Mouse (Mus musculus): ENCODE results near the gene Aspdh. TPM values are rescaled to one million over a fixed set of nuclear protein-coding genes. Genes with fewer than 3 reads are reported as not detected.

Gene Aspdh
- polyA plus RNA-seq, 1 experiment from 2014 or later: 0.62 TPM

DNA sequence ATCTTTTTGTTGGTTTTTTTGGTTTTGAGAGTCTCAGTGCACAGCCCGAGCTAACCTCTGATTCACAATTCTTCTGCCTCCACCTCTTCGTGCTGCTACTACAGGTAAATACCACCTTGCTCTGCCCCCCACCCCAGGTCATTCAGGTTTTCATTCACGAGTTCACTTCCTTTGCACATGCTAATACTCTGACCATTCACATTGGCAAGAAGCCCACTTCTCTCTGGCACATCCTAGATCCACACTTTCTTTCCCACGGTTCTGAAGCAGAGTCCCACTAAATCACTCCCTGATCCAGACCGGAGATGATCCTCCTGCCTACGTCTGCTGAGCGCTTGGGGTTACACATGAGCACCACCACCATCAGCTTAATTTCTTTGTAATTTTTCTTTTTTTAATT lies 29.9 kb downstream of the Aspdh start:
- no peaks in the 10 kb centered on the region for H3K27me3 ChIP-seq
- peak overlapping the region; percentile 82 for H3K4me2 ChIP-seq
- peak overlapping the region; percentile 71; the same call in 1 of the 2 replicates for H3K4me3 ChIP-seq
- ATAC-seq (ENCODE audit: borderline replicate concordance, extremely low read depth, low FRiP score, low TSS enrichment): no peak
- no peaks in the 10 kb centered on the region for H3K9me3 ChIP-seq
- WGBS: 70% methylated on average over 7 of the region's 7 CpGs
- peaks cover 23% of the 10 kb centered on the region for H3K36me3 ChIP-seq
- H3K9ac ChIP-seq: no peak overlapping the region
- no peak overlapping the region for H3K27ac ChIP-seq
- peaks cover 22% of the 10 kb centered on the region for H3K4me1 ChIP-seq

DNA sequence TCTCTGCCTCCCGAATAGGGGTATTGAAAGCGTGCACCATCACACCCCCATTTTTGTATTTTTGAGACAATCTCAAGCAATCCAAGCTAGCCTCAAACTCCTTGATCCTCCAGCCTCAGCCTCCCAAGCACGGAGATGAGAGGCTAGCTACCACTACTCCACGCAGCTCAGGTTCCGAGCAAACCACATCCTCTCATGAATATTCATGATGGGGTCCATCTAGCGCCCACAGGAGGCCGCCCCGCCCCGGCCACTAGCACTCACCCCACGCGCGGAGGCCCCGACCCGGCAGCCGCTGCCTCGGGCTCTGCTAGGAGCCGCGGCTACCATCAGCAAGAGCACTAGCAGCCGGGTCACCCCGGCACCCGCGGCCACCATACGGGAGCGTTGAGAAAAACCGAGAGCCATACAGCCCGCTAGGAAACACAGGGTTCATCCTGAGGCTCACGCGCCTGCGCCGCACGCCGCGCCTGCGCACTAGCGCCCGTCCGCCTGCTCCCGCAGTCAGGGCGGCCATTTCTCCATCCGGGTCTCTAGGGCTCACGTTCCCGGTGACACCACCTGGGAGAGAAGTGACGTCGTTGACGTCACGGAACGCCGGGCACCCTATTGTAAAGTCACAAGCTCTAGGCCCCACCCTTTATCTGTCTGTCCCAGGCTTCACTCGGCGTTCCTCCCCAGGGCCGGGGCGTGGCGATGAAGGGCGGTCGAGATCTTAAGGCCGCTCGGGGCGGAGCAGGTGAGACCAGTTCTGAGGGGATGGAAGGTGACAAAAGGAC lies 31.0 kb downstream of the Aspdh start, which contains the start of the genes Emc10 and Fam71e1:
Gene Emc10 (minus strand): TSS at position 538 of the 779 bp plus-strand sequence.
Gene Fam71e1 (plus strand): TSS at position 590 of the 779 bp plus-strand sequence.
- Histone ChIP-seq H3K9ac (peak within 1 kb of the TSS; percentile 82), H3K4me3 (peak within 1 kb of the TSS; percentile 71), H3K4me2 (peak within 1 kb of the TSS; percentile 82), H3K9me3 (no peaks in the 10 kb centered on the region), H3K4me1 (peaks cover 22% of the 10 kb centered on the region), H3K27ac (peak within 1 kb of the TSS; percentile 92), H3K36me3 (peaks cover 14% of the 10 kb centered on the region), H3K27me3 (0 out of 2 replicates have a peak, but pooled peaks cover 7% of the 10 kb centered on the region)
- WGBS: under 1% methylated on average over 58 of the region's 58 CpGs
- ATAC-seq (ENCODE audit: borderline replicate concordance, extremely low read depth, low FRiP score, low TSS enrichment): peak; percentile 95

DNA sequence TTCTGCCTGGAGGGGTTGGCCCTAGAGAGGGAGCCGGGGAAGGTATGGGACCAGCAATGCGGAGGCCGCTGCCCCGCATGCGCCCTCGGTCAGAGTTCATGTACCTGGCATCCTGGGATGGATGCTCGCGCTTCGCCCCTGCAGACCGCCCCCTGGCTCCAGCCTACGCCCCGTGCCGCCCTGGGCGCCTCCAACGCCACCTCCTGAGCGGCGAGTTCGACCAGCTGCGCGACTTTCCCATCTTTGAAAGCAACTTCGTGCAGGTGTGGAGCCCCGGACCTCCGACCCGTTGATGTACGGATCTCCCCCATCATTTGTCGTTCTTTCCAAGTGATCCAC lies 31.5 kb downstream of the Aspdh start:
- Histone ChIP-seq H3K4me2 (peak overlapping the region; percentile 82), H3K4me3 (peak overlapping the region; percentile 71), H3K27ac (peak overlapping the region; percentile 92), H3K27me3 (0 out of 2 replicates have a peak, but pooled peaks cover 7% of the 10 kb centered on the region), H3K9ac (peak overlapping the region; percentile 48), H3K9me3 (no peaks in the 10 kb centered on the region), H3K36me3 (peaks cover 8% of the 10 kb centered on the region), H3K4me1 (peaks cover 22% of the 10 kb centered on the region)
- peak; percentile 36; the same call in 1 of the 2 replicates for ATAC-seq (ENCODE audit: borderline replicate concordance, extremely low read depth, low FRiP score, low TSS enrichment)
- under 1% methylated on average over 23 of the region's 26 CpGs for WGBS

DNA sequence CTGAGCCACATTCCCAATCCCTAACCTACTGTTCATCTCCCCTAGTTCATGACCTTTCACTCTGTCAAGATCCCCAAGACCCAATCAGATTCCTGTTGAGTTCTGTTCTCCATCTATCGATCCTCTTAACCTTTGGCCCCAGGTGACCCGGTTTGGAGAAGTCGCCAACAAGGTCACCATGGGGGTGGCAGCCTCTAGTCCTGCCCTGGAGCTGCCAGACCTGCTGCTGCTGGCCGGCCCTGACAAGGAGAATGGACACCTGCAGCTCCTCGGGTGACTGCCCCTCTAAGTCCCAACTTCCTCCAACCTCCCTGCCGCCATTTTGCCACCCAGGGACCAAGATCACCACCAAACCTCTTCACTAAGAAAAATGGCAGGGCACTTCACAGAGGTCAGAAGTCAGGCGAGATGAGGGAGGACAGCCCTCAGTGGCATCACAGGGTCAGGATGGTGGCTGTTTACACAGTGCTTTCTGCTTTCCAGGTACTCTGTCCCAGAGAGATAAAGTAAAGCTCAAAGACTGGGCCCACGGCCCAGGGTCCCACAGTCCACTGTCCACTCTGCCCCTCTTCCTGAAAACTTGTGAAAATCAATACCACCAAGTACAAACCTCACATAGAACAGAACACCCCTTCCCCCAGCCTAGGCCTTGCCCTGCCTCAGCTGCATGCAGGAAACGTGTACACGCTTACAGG lies 32.3 kb downstream of the Aspdh start:
- Histone ChIP-seq H3K27me3 (0 out of 2 replicates have a peak, but pooled peaks cover 7% of the 10 kb centered on the region), H3K36me3 (peaks cover under 1% of the 10 kb centered on the region; the same call in 1 of the 2 replicates), H3K9me3 (no peaks in the 10 kb centered on the region), H3K4me2 (peak overlapping the region; percentile 82), H3K27ac (no peak overlapping the region), H3K9ac (no peak overlapping the region), H3K4me1 (peaks cover 22% of the 10 kb centered on the region), H3K4me3 (peak overlapping the region; percentile 71)
- 68% methylated on average over 10 of the region's 10 CpGs for WGBS
- ATAC-seq (ENCODE audit: borderline replicate concordance, extremely low read depth, low FRiP score, low TSS enrichment): no peak

DNA sequence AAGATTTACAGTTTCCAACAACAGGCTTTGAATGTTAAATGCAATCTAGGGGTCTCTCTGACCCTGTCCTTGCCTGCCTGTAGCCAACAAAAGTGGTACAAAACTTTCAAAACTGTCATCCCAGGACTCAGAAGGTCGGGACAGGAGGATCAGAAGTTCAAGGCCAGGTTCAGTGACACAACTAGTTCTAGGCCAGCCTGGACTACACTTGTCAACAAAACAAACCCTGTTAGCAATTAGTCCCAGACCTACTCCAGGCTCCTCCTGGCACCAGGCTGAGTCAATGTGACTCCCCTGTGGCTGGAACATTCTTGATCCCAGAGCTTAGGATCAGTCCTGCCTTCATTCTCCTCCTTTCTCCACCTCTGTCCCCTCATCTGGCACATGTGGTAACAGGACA lies 33.7 kb downstream of the Aspdh start:
- H3K9me3 ChIP-seq: no peaks in the 10 kb centered on the region
- no peak overlapping the region for H3K4me2 ChIP-seq
- H3K27me3 ChIP-seq: 0 out of 2 replicates have a peak, but pooled peaks cover 7% of the 10 kb centered on the region
- no peak overlapping the region for H3K4me3 ChIP-seq
- H3K36me3 ChIP-seq: no peaks in the 10 kb centered on the region
- ATAC-seq (ENCODE audit: borderline replicate concordance, extremely low read depth, low FRiP score, low TSS enrichment): no peak
- 74% methylated on average over 1 of the region's 1 CpGs for WGBS
- H3K9ac ChIP-seq: no peak overlapping the region
- H3K27ac ChIP-seq: no peak overlapping the region
- peaks cover 22% of the 10 kb centered on the region for H3K4me1 ChIP-seq

GRCm38 (mm10) chr7:44500046-44500445 lies 34.9 kb downstream of the Aspdh start:
- Histone ChIP-seq H3K36me3 (no peaks in the 10 kb centered on the region), H3K27ac (no peak overlapping the region), H3K9ac (no peak overlapping the region), H3K4me2 (no peak overlapping the region), H3K9me3 (no peaks in the 10 kb centered on the region), H3K4me1 (peaks cover 16% of the 10 kb centered on the region), H3K27me3 (0 out of 2 replicates have a peak, but pooled peaks cover 7% of the 10 kb centered on the region), H3K4me3 (no peak overlapping the region)
- 50% methylated on average over 16 of the region's 20 CpGs for WGBS
- no peak for ATAC-seq (ENCODE audit: borderline replicate concordance, extremely low read depth, low FRiP score, low TSS enrichment)

- Histone ChIP-seq H3K9me3 (no peaks in the 10 kb centered on the region), H3K27ac (no peak overlapping the region), H3K27me3 (0 out of 2 replicates have a peak, but pooled peaks cover 7% of the 10 kb centered on the region), H3K36me3 (no peaks in the 10 kb centered on the region), H3K4me1 (peaks cover 8% of the 10 kb centered on the region; the same call in 1 of the 2 replicates), H3K4me2 (no peak overlapping the region), H3K9ac (no peak overlapping the region), H3K4me3 (no peak overlapping the region)
- WGBS: 30% methylated on average over 5 of the region's 5 CpGs
- peak; percentile 33; the same call in 1 of the 2 replicates for ATAC-seq (ENCODE audit: borderline replicate concordance, extremely low read depth, low FRiP score, low TSS enrichment)
These were observed 36.4 kb downstream of the Aspdh start for GRCm38 (mm10) chr7:44501563-44502115.

DNA sequence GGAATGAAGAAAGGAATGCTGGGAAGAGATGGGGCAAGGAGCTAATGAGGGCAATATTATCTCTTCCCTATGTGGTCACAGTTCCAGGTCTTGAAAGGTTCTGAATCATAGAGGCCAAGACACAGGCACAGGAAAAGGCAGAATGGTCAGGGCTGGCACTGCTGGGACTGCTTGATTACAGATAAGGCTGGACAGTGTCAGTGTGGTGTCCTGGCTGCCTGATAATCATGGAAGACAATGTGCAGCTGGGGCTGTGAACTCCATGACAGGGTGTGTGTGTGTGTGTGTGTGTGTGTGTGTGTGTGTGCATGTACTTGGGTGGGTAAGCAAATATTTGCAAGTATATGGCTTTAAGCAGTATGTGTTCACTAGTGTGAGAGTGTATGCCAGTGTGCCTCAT lies 42.3 kb downstream of the Aspdh start:
- Histone ChIP-seq H3K4me1 (no peaks in the 10 kb centered on the region), H3K9ac (no peak overlapping the region), H3K36me3 (no peaks in the 10 kb centered on the region), H3K9me3 (no peaks in the 10 kb centered on the region), H3K27ac (no peak overlapping the region), H3K27me3 (peaks cover 10% of the 10 kb centered on the region), H3K4me3 (no peak overlapping the region), H3K4me2 (no peak overlapping the region)
- no peak for ATAC-seq (ENCODE audit: borderline replicate concordance, extremely low read depth, low FRiP score, low TSS enrichment)

Small RNAs within 50 kb of the gene (microRNA-seq; reads per million reads assigned to microRNA genes)
- gene Mir7052: 0.93 reads per million

Other genes starting within 250 kb of the Aspdh start
- not detected in 2 replicates for gene Klk1b5, start 249.4 kb upstream of the Aspdh start, polyA plus RNA-seq (2015; fragmentation: Nextera tagmentation; extraction: Ambion mirVana)
- gene Klk1, start 240.0 kb upstream of the Aspdh start, polyA plus RNA-seq (2015; fragmentation: Nextera tagmentation; extraction: Ambion mirVana): 0.20 TPM in 1 of 2 replicates, not detected in the other
- not detected in 2 replicates for gene Gm36864, start 229.2 kb upstream of the Aspdh start, polyA plus RNA-seq (2015; fragmentation: Nextera tagmentation; extraction: Ambion mirVana)
- 1.4 TPM in 2 replicates for gene 1700028J19Rik, start 218.7 kb upstream of the Aspdh start, polyA plus RNA-seq (2015; fragmentation: Nextera tagmentation; extraction: Ambion mirVana)
- 133 TPM in 2 replicates for gene 2410002F23Rik, start 218.7 kb upstream of the Aspdh start, polyA plus RNA-seq (2015; fragmentation: Nextera tagmentation; extraction: Ambion mirVana)
- not detected in 2 replicates for gene Acp4, start 208.0 kb upstream of the Aspdh start, polyA plus RNA-seq (2015; fragmentation: Nextera tagmentation; extraction: Ambion mirVana)
- not detected in 2 replicates for gene Gm15517, start 203.9 kb upstream of the Aspdh start, polyA plus RNA-seq (2015; fragmentation: Nextera tagmentation; extraction: Ambion mirVana)
- gene Clec11a, start 158.5 kb upstream of the Aspdh start, polyA plus RNA-seq (2015; fragmentation: Nextera tagmentation; extraction: Ambion mirVana): 2.5 and 2.6 TPM in 2 replicates
- gene Shank1, start 155.1 kb upstream of the Aspdh start, polyA plus RNA-seq (2015; fragmentation: Nextera tagmentation; extraction: Ambion mirVana): 0.96 and 1.1 TPM in 2 replicates
- gene Syt3, start 81.3 kb upstream of the Aspdh start, polyA plus RNA-seq (2015; fragmentation: Nextera tagmentation; extraction: Ambion mirVana): 2.1 and 2.3 TPM in 2 replicates
- gene 1700008O03Rik, start 79.6 kb upstream of the Aspdh start, polyA plus RNA-seq (2015; fragmentation: Nextera tagmentation; extraction: Ambion mirVana): 1.1 and 1.4 TPM in 2 replicates
- 0.88 and 0.98 TPM in 2 replicates for gene Lrrc4b, start 36.4 kb upstream of the Aspdh start, polyA plus RNA-seq (2015; fragmentation: Nextera tagmentation; extraction: Ambion mirVana)
- gene Josd2, start 2.6 kb downstream of the Aspdh start, polyA plus RNA-seq (2015; fragmentation: Nextera tagmentation; extraction: Ambion mirVana): 109 and 111 TPM in 2 replicates
- 107 and 108 TPM in 2 replicates for gene Emc10, start 31.1 kb downstream of the Aspdh start, polyA plus RNA-seq (2015; fragmentation: Nextera tagmentation; extraction: Ambion mirVana)
- gene Fam71e1, start 31.2 kb downstream of the Aspdh start, polyA plus RNA-seq (2015; fragmentation: Nextera tagmentation; extraction: Ambion mirVana): 9.1 and 11.1 TPM in 2 replicates
- gene Mybpc2, start 59.3 kb downstream of the Aspdh start, polyA plus RNA-seq (2015; fragmentation: Nextera tagmentation; extraction: Ambion mirVana): 0.45 and 0.65 TPM in 2 replicates
- 0.77 and 2.0 TPM in 2 replicates for gene Spib, start 66.7 kb downstream of the Aspdh start, polyA plus RNA-seq (2015; fragmentation: Nextera tagmentation; extraction: Ambion mirVana)
- 108 and 112 TPM in 2 replicates for gene Pold1, start 83.5 kb downstream of the Aspdh start, polyA plus RNA-seq (2015; fragmentation: Nextera tagmentation; extraction: Ambion mirVana)
- 68.4 and 75.3 TPM in 2 replicates for gene Nr1h2, start 88.6 kb downstream of the Aspdh start, polyA plus RNA-seq (2015; fragmentation: Nextera tagmentation; extraction: Ambion mirVana)
- gene Napsa, start 107.0 kb downstream of the Aspdh start, polyA plus RNA-seq (2015; fragmentation: Nextera tagmentation; extraction: Ambion mirVana): 30.9 and 42.2 TPM in 2 replicates
- 1.5 and 2.1 TPM in 2 replicates for gene Kcnc3, start 125.3 kb downstream of the Aspdh start, polyA plus RNA-seq (2015; fragmentation: Nextera tagmentation; extraction: Ambion mirVana)
- 44.1 and 47.8 TPM in 2 replicates for gene Myh14, start 205.5 kb downstream of the Aspdh start, polyA plus RNA-seq (2015; fragmentation: Nextera tagmentation; extraction: Ambion mirVana)
- not detected in 2 replicates for gene Izumo2, start 243.4 kb downstream of the Aspdh start, polyA plus RNA-seq (2015; fragmentation: Nextera tagmentation; extraction: Ambion mirVana)